Mouse (Mus musculus): ENCODE results near the gene Fancd2os. TPM values are rescaled to one million over a fixed set of nuclear protein-coding genes. Genes with fewer than 3 reads are reported as not detected.

The Fancd2os gene
- not detected in 2 replicates for total RNA-seq (2021)
- long read RNA-seq, experiment 1, result 0 reads
- long read RNA-seq, experiment 2, result 0 reads

DNA sequence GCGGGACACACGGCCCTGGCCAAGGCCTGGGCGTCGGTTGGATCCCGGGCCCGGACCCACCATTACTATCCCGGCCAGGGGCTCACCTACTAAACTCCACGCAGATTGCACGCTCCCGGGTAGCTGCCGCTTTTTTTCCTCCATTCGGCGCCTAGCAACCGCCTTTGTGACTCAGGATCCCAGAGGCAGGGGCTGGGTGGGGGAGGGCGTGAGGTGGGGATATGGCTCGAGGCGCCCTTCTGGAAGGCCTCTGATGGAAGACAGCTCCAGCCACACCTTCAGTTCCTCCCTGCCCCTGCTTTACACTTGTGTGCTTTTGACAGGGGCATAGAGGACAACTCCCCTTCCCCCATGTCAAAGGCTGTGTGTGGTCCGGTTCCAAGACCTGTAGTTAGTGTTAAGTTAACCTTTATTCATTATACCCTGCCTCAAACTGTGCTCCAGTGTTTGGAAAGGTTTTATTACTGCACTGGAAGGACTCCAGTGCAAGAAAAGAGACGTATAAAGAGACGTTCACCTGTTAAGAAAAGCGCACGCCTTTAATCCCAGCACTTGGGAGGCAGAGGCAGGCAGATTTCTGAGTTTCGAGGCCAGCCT, at the start of gene Fancd2os:
TSS of gene Fancd2os (minus strand) at position 173 of the 597 bp plus-strand sequence.
- DNase-seq, result peak; percentile 27

GRCm38 (mm10) chr6:113650197-113650640, 49.7 kb upstream of the Fancd2os start:
- no peak for DNase-seq

DNA sequence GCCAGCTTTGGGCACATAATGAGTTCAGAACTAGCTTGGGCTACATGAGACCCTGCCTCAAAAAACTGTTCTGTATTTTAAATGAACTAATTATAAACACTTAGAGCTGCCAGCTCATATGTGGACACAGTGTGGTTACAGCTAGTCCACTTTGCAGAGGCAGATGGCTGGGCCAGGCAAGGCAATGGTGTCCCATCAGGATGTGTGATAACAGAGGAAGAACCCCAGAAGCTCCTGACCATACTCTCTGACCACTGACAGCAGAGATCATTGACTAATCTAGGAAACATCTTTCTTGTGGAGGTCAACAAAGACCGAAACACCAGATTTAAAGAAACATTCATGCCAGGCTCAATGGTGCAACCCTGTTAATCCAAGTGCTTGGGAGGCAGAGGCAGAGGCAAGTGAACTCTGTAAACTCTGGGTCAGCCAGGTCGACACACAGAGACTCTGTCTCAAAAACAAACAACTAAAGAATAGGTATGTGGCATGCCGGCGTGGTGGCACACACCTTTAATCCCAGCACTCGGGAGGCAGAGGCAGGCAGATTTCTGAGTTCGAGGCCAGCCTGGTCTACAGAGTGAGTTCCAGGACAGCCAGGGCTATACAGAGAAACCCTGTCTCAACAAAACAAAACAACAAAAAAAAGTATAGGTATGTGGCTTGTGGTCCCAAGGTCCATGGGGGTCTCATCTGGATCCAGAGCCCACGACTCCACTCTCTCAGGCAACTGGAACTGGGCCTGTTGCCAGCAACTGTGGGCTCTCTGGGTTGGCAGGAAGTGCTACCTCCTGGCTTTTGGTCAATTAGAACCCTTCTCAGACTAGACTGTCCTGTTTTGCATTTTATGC, 49.1 kb upstream of the Fancd2os start:
- no peak for DNase-seq

GRCm38 (mm10) chr6:113644808-113645207, 44.3 kb upstream of the Fancd2os start:
- DNase-seq, result peak; percentile 59

DNA sequence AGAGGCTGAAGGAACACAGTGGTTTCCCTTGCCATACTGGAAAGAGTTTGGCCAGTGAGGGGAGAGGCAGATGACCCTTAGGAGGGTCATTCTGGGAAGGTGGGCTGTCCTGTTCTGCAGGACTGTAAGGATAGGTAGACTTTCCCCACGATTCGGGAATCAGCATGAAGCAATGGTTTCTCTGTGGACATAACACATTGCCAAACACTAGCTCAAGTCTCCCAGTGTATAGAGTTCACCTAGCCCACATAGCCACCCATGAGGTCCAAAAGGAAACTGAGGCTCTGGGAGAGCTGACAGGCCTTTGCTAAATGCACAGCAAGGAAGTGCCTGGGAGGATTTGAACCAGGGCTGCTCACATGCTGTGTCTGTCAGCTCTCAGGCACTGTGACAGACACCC, 43.5 kb upstream of the Fancd2os start:
- no peak for DNase-seq

DNA sequence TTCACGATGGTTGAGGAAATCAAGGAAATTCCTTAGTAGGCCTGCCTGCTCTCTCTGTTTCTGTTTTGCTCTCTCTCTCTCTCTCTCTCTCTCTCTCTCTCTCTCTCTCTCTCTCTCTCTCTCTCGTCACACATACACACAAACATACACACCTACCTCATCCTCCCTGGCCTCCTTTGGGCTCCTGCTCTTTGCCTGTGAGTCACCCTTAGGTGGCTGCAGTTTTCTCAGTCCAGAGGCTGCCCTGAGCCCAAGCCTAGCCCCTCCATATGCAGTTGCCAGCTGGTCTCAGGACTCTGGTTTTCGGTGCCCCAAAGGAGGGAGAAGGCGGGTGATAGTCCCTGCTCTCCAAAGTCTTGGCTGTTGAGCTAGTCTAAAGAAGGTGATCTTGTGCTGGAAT, 42.5 kb upstream of the Fancd2os start:
- DNase-seq, result no peak

GRCm38 (mm10) chr6:113642605-113643004, 42.1 kb upstream of the Fancd2os start:
- DNase-seq, result peak; percentile 45

GRCm38 (mm10) chr6:113639201-113639600, 38.7 kb upstream of the Fancd2os start:
- DNase-seq, result no peak

DNA sequence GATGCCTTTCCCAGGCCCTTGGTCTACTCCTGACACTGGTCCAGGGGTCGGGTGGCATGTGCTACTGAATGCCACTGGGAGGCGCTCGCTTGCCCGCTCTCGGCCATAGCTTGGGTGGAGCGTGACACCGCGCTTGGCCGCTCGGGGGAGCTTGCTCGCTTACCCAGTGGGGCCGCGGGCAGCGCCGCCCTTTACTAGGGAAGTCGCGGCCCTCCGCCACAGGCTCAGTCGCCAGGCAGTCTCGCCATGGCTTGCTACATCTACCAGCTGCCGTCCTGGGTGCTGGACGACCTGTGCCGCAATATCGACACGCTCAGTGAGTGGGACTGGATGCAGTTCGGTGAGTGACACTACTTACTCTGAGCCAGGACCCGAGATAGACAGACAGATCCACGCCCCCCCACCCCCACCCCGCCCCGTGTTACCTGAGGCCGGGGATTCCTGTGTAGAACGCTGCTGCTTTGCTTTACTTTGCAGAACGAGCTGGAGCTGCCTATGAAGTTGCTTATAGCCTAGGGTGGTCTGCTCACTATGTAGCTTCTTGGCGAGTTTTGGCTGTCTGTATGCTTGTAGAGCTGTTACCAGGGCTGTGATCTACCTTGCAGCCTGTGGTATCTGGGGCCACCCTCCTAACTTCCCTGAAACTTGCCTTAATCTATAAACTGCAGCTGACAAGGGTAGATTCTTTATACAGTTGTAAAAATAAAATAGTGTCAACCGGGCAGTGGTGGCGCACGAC, 38.0 kb upstream of the Fancd2os start, which contains the start of gene Irak2:
TSS of gene Irak2 (plus strand) at position 166 of the 739 bp plus-strand sequence.
- DNase-seq, result peak; percentile 98

DNA sequence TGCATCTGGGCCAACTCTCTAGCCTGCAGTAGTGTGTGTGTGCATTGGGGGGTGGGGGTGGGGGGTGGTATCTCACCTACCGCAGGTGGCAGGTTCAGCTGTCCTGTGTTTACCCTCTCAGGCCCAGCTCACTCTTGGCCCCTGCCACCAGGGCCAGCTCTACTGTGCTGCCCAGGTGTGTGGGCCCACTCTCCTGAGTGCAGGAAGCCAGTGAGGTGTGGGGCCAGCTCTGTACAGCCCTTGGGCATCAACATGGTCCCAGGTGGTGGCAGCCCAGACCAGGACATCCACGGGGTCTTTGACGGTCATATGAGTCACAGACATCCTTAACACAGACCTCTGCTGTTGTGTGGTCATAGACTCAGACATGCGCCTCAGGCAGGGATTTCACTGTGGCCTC, 32.3 kb upstream of the Fancd2os start:
- no peak for DNase-seq

DNA sequence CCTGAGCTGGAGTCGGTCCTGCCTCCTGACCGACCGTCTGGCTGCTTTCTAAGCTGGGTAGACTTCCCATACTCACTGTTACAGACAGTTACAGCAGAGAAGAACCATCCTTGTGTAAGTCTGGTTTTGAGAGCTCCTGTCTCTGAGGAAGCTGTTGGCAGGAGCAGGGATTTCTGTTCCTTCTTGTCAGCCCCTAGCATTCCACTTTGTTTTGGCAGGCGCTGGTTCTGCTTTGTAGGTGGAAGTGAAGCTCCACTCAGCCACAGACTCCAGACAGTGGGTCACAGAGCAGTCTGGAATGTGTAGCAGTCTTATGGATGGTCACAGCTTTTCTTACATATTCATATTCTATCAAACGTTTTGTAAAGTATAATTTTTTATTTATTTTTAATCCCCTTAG, 29.8 kb upstream of the Fancd2os start:
- DNase-seq, result no peak

DNA sequence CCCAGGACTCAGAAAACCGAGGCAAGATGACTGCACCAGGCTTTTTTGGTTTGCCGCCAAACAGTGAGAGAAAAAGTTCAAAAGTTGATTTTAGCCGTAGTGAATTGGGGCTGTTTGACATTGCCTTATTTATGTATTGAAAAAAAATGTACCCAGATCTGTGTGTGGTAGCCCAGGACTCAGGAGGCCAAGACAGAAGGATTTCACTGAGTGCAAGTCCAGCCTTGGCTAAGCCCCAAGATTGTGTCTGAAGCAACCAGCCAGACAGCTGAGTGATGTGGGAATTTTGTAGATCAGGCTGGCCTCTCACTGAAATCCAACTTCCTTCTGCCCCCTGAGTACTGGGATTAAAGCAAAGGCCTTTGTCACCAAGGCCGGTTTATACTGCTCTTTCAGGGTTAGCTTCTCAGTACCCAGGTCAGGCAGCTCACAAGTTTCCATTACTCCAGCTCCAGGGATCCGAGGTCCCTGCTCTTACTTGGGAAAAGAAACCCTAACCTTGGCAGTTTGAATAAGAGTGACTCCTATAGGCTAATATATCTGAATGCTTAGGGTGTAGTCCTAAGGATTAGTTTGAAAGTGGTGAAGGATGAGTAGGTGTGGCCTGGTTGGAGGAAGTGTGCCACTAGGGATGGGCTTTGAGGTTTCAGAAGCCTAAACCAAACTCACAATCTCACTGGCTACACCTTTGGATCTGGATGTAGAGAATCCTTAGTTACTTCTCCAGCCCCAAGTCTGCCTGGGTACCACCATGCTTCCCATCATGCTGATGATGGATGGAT, 24.7 kb upstream of the Fancd2os start:
- peak; percentile 54 for DNase-seq

DNA sequence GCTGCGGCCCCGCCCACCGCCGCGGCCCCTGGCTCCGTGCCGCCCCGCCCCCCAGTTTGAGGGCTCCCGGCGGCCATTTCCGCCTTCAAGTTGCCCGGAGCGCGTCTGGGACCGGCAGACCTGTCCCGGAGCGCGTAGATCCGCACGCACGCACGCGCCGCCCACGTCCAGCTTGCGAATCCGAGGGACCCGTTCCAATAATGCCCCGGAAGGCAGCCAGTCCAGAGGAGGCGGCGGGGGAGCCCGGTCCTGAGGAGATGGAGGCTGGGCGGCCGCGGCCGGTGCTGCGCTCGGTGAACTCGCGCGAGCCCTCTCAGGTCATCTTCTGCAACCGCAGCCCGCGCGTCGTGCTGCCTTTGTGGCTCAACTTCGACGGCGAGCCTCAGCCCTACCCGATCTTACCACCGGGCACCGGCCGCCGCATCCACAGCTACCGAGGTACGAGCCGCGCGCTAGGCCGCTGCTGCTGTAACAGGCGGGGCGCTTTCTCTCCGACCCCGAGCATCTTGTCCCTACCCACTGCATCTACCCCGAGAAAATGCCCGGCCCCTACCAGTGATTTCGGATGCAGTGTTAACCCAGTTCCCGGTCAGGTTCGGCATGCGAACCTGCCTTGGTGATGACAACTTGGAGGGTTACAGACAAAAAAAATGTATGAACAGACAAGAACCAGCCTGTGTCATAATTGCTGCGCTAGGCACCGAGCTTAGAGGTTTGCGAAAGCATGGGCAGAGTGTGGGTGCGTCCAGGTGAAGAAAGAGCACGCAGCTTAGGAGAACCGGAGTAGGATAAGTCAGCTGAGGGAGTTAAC, 23.6 kb upstream of the Fancd2os start, which contains the start of gene Vhl:
TSS of gene Vhl (plus strand) at position 19 of the 811 bp plus-strand sequence.
- DNase-seq, result peak; percentile 93

DNA sequence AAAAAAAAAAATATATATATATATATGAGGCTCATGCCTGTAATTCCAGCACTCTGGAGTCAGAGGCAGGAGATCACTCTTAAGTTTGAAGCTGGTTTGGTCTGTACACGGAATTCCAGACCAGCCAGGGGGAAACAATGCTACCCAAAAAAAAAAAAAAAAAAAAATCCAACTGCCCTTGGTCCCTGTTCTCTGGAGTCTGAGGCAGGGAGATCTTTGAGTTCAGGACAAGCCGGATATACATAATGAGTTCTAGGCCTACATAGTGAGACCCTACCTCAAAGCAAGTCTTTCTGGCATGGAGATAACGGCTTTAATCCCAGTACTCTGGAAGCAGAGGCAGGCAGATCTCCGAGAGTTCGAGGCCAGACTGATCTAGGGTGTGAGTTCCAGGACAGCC, 22.9 kb upstream of the Fancd2os start:
- DNase-seq, result no peak

GRCm38 (mm10) chr6:113615489-113615888, 15.0 kb upstream of the Fancd2os start:
- DNase-seq, result no peak

GRCm38 (mm10) chr6:113614997-113615396, 14.5 kb upstream of the Fancd2os start:
- DNase-seq, result no peak

DNA sequence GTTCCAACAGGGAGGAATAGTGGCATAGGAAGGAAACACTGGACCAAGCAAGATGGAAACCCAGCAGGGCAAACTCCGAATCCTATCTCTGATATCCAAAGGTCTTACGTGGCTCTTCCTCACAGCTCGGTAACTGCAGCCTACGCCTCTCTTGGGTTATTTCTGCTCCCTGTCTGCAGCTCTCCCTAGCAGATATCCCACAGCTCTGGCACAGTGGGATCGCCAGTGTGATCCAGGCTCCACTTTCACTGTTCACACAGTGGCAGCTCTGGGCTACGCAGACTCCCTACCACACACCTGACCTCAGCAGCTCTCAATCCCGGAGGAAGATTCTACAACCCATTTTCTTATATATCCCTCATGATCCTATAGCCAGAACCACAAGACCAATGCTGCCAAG, 13.6 kb upstream of the Fancd2os start:
- DNase-seq, result no peak

- DNase-seq, result peak; percentile 20
These were observed 11.9 kb upstream of the Fancd2os start for GRCm38 (mm10) chr6:113612258-113612969.

DNA sequence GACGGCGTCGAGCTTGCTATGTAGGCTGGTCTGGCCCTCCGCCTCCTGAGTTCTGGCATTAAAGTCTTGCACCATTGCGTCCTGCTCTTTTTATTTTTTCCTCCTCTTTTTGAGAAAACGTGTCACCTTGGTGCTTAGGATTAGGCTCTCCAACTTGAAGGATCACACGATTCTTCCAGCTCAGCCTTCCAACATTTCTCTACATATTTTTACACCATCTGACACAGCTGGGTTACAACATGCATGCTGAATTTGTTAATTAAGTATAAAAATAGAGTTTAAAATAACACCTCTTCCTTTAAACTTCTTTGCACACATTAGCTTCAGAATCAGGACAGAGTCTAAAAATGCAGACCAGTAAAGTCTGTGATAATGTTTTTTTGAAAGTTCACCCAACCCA, 8.8 kb upstream of the Fancd2os start:
- DNase-seq, result no peak

GRCm38 (mm10) chr6:113608871-113609270, 8.4 kb upstream of the Fancd2os start:
- DNase-seq, result peak; percentile 60

All from adrenal gland, postnatal 14 days (tissue).